Mouse (Mus musculus): ENCODE measurements around the gene Tk1.

- TF ChIP-seq CTCF (IDR thresholded peaks at IDR 0.05; ENCODE audit: control insufficient read depth, insufficient read depth, insufficient read length): no peak
- TF ChIP-seq CEBPB (IDR thresholded peaks at IDR 0.05; ENCODE audit: low read depth): no peak
- no peak for TF ChIP-seq MAX (IDR thresholded peaks at IDR 0.05)
- no peak for TF ChIP-seq MYOG (IDR thresholded peaks at IDR 0.05; ENCODE audit: control insufficient read depth, extremely low read depth, insufficient read length)
- TF ChIP-seq USF1 (IDR thresholded peaks at IDR 0.05; ENCODE audit: low read depth): no peak
Observed at GRCm38 (mm10) chr11:117838572-117838971, 12.7 kb upstream of the Tk1 start.
